Mouse (Mus musculus): ENCODE results near the gene Prr36.

DNA sequence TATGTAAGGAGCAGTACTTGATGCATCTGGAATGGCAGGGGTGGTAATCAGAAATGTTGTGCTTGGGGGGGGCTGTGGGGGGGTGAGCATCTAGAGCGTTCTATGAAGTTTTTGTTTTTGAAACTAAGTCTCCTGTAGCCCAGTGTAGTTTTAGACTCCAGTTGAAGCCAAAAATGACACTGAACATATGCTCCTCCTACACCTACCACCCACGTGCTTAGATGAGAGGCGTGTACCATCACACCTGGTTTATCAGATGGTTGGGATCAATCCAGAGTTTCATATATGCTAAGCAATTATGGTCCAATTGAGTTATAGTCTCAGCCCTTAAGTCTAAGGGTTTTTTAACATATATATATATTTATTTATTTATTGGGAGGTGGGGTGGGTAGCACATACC is 2.4 kb upstream of the Prr36 start:
- TF ChIP-seq CTCF (IDR thresholded peaks at IDR 0.05; ENCODE audit: low read depth, low read length) (no peak), POLR2A (IDR thresholded peaks at IDR 0.05; ENCODE audit: insufficient read depth, low read length) (no peak)
